Mouse (Mus musculus): ENCODE measurements around the gene Gjc1. TPM values are rescaled to one million over a fixed set of nuclear protein-coding genes. Genes with fewer than 3 reads are reported as not detected.

Gene Gjc1
- 10 to 100 TPM; 19.7 to 26.1 TPM for total RNA-seq (2021)

- intact Hi-C loops (cut with DNase I) = loop anchor here (5.0 kb wide), 1 partner anchor 42 kb away; no protein-coding TSS in a partner anchor
- peak in 1 of 2 experiments; percentile 87 for DNase-seq (ENCODE audit: extremely low spot score in 1 of 2, low spot score in 2 of 2)
These were observed at the start of gene Gjc1 for GRCm38 (mm10) chr11:102819021-102819782. TSS of gene Gjc1 (minus strand) at chr11:102819700.

GRCm38 (mm10) chr11:102864272-102864671, 44.8 kb upstream of the Gjc1 start:
- intact Hi-C loops (cut with DNase I) = loop anchor here (2.0 to 5.0 kb wide), 2 partner anchors 89 to 132 kb away; no protein-coding TSS in a partner anchor
- DNase-seq (ENCODE audit: extremely low spot score in 1 of 2, low spot score in 2 of 2) = peak; percentile 69 to 70

GRCm38 (mm10) chr11:102859933-102860332, 40.4 kb upstream of the Gjc1 start:
- intact Hi-C loops (cut with DNase I) = loop anchor here (5.0 kb wide), 1 partner anchor 128 kb away; no protein-coding TSS in a partner anchor
- DNase-seq (ENCODE audit: extremely low spot score in 1 of 2, low spot score in 2 of 2) = peak in 1 of 2 experiments; percentile 30

DNA sequence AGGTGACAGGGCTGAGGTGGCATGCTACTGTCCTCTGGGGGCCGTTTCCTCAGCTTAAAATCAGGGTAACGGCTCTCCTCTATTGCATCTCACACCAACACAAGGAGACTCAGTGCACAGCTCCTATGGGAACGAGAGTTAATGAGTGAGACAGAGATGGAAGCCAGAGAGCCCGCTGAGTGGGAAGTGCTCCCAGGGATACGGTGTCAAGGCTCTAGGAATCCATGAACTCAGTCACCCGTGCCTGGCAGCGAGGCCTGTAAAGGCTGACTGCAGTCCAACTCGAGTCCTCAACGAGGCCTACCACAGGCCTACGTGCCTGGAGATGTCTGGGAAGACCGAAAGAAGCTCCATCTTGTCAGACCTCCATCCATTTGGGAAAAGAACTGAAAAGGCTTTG, 39.5 kb upstream of the Gjc1 start:
- DNase-seq (ENCODE audit: extremely low spot score in 1 of 2, low spot score in 2 of 2) = no peak
- intact Hi-C loops (cut with DNase I) = no loop called here

- no peak for DNase-seq (ENCODE audit: extremely low spot score in 1 of 2, low spot score in 2 of 2)
- intact Hi-C loops (cut with DNase I) = no loop called here
These were observed 36.4 kb upstream of the Gjc1 start for GRCm38 (mm10) chr11:102855941-102856340.

- intact Hi-C loops (cut with DNase I) = no loop called here
- no peak for DNase-seq (ENCODE audit: extremely low spot score in 1 of 2, low spot score in 2 of 2)
These were observed 34.3 kb upstream of the Gjc1 start for GRCm38 (mm10) chr11:102853760-102854159.

DNA sequence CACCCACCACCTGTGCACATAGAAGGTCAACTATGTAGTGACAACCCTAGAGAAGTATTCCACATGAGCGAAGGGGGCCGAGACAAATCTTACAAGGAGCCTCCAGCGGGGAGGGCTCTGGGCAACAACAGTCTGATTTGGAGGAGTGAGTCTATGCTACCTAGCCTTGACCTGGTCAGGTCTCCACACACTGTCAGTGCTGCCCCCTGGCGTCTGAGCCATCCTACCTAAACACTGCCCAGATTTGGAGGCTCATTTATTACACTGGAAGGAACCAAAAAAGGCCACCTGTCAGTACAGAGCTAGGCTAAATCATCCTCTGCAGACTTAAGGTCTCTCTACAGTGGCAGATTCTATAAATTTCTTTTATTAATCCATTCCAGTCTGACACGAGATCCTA, 32.4 kb upstream of the Gjc1 start:
- intact Hi-C loops (cut with DNase I) = no loop called here
- DNase-seq (ENCODE audit: extremely low spot score in 1 of 2, low spot score in 2 of 2) = peak in 1 of 2 experiments; percentile 67

DNA sequence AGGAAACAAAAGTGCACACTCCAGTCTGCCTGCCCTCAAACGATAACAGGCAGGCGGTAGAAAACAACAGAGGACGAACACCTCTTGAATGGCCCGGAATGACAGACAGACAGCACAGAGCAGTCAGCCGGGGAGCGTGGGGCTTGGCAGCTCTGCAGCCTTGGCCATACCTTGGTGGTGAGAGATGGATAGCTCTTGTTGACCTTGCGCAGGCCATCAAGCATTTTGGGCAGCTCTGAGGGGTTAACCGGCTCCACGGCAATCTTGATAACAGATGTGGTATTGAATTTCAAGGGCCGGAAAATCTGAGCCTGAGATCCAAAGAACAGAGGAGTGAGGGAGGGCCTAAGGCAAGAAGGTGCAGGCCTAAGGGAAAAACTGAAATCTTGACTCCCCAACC, 26.4 kb upstream of the Gjc1 start:
- intact Hi-C loops (cut with DNase I) = loop anchor here (5.0 kb wide), 1 partner anchor 109 kb away; no protein-coding TSS in a partner anchor
- DNase-seq (ENCODE audit: extremely low spot score in 1 of 2, low spot score in 2 of 2) = no peak

DNA sequence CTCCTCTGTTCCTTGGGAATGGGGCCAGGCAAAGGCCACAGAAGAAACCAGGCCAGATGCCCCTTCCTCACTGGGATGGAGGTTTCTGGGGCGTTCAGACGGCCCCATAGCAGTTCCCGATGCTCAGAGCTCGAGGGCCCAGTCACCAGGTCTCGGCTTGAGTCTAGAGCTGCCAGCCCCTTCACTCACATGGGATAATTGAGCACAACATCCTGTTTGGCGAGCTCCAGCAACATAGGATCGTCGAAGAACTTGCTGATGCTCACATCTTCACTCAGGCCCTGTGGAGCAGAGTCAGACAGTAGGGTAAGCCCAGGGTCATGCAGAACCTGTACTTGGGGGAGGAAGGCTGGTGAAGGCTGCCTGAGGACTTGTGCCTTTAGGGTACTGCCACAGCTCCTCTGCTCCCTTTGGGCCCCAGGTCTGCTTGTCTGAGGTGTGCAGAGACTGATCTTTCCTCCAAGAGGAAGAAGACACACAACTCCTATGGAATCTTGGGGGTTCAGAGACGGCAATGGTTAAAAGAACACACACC, 19.2 kb upstream of the Gjc1 start:
- intact Hi-C loops (cut with DNase I) = no loop called here
- DNase-seq (ENCODE audit: extremely low spot score in 1 of 2, low spot score in 2 of 2) = no peak

DNA sequence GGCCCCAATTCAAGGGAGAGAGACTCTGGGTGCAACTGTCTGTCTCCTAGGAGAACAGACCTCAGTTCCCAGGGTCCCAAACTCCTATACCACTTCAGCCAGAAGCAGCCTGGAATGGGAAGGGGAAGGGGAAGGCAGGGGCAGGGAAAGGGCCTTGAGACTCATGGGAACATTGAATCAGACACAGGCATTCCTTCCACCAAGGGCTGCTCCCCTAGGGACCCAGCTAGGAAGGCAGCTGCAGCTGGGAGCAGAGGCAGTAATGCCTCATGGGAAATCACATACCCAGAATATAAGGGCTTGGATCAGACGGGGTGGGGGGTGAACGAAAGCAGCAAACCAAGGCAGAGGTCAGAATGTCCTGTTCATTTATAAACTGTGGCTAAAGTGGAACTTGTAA, 18.6 kb upstream of the Gjc1 start:
- intact Hi-C loops (cut with DNase I) = no loop called here

GRCm38 (mm10) chr11:102837385-102837784, 17.9 kb upstream of the Gjc1 start:
- intact Hi-C loops (cut with DNase I) = no loop called here
- no peak for DNase-seq (ENCODE audit: extremely low spot score in 1 of 2, low spot score in 2 of 2)

More for the DNA sequence above, 18.6 kb upstream of the Gjc1 start:
- DNase-seq (ENCODE audit: extremely low spot score in 1 of 2, low spot score in 2 of 2) = peak in 1 of 2 experiments; percentile 62

- intact Hi-C loops (cut with DNase I) = no loop called here
- DNase-seq (ENCODE audit: extremely low spot score in 1 of 2, low spot score in 2 of 2) = no peak
These were observed 16.6 kb upstream of the Gjc1 start for GRCm38 (mm10) chr11:102836146-102836545.

DNA sequence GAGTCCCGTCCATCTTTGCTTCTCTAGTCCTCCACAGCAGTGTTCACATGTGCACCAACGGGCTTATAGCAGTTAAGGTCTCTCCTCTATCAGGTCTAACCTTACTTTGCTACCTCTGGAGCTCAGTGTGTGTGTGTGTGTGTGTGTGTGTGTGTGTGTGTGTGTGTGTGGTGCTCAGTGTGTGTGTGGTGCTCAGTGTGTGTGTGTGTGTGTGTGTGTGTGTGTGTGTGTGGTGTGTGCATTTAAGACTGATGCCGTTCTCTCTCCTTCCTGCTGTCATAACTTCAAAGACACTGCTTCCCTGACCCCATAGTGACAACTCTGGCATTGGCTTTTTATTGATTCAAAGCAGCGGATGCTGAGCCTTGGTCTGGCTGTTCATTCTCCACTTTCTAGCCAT, 16.0 kb upstream of the Gjc1 start, which contains the start of gene Higd1b:
Gene Higd1b, plus strand, starts transcription at position 301 of the 400 bp plus-strand sequence.
- DNase-seq (ENCODE audit: extremely low spot score in 1 of 2, low spot score in 2 of 2) = no peak
- intact Hi-C loops (cut with DNase I) = no loop called here

DNA sequence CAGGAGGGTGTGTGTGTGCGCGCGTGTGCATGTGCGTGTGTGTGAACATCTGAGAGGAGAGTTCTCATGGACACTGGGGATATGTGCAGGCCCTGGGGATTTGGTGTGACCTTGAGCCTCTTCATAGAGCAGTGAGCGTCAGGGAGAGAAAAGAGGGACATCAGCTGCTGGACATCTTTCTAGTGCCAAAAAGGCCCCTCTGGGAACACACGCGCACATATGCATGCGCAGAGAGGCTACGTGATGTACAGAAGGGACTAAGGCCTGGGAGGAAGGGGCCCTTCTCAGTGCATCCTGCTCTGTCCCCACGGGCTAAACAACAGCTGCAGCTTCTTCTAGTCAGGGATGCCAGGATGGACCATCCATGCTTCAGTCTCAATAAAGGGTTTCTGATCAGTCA, 14.7 kb upstream of the Gjc1 start:
- intact Hi-C loops (cut with DNase I) = no loop called here
- peak in 1 of 2 experiments; percentile 45 for DNase-seq (ENCODE audit: extremely low spot score in 1 of 2, low spot score in 2 of 2)

- DNase-seq (ENCODE audit: extremely low spot score in 1 of 2, low spot score in 2 of 2) = no peak
- intact Hi-C loops (cut with DNase I) = no loop called here
These were observed 13.3 kb upstream of the Gjc1 start for GRCm38 (mm10) chr11:102832700-102833297.

- intact Hi-C loops (cut with DNase I) = no loop called here
These were observed 10.8 kb upstream of the Gjc1 start for GRCm38 (mm10) chr11:102830276-102830675.

DNA sequence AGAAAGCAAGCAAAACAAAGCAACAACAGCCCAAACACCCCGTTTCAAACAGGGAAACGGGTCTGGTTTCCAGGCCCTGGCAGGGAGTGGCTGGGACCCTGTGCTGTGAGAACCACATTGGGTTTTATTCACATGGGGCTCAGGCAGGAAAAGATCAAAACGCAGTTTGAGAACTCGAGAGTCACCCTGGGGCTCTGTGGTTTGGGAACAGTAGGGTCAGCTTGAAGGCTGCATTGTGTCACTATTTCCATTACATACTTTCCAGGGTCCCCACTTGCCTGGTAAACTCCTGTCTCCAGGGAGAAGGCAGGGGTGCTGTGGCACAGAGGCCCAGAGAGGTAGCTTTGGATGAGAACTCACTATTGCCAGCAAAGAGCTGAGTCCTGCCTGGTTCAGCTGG, 7.6 kb upstream of the Gjc1 start:
- peak in 1 of 2 experiments; percentile 36 for DNase-seq (ENCODE audit: extremely low spot score in 1 of 2, low spot score in 2 of 2)
- intact Hi-C loops (cut with DNase I) = no loop called here

More at GRCm38 (mm10) chr11:102830276-102830675, 10.8 kb upstream of the Gjc1 start:
- no peak for DNase-seq (ENCODE audit: extremely low spot score in 1 of 2, low spot score in 2 of 2)

GRCm38 (mm10) chr11:102826476-102826875, 7.0 kb upstream of the Gjc1 start:
- intact Hi-C loops (cut with DNase I) = no loop called here
- no peak for DNase-seq (ENCODE audit: extremely low spot score in 1 of 2, low spot score in 2 of 2)

DNA sequence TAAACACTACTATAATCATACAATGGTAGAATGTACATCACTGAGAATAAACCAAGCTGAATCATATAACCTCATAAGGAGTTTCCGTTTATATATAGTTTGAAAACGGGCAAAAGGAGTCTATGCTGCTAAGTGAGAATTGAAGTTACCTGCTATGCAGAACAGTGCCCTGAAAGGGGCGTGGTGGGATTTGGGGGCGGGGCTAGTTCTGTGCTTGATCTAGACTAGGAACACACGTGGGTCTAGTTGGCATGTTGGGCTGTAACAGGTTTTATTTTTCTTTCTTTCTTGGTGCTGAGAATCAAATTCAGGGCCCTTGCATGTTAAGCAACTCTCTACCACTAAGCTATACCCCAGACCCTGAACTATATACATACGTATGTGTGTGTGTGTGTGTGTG, 1.7 kb upstream of the Gjc1 start:
- intact Hi-C loops (cut with DNase I) = no loop called here
- peak in 1 of 2 experiments; percentile 32 for DNase-seq (ENCODE audit: extremely low spot score in 1 of 2, low spot score in 2 of 2)

GRCm38 (mm10) chr11:102820432-102820831, 932 bp upstream of the Gjc1 start:
- intact Hi-C loops (cut with DNase I) = no loop called here

More at GRCm38 (mm10) chr11:102820432-102820831, 932 bp upstream of the Gjc1 start:
- peak in 1 of 2 experiments; percentile 21 for DNase-seq (ENCODE audit: extremely low spot score in 1 of 2, low spot score in 2 of 2)
